Mouse (Mus musculus) C2C12 (cell line): Measurements from ENCODE around the gene Skiv2l.

Experiments
- CTCF ChIP-seq: IDR thresholded peaks from one replicate; pipeline ENCODE4 v1.5.1; 2011; ENCODE audit not compliant: control insufficient read depth, insufficient read depth, insufficient read length
- FOSL1 ChIP-seq: IDR thresholded peaks from one replicate; pipeline ENCODE4 v1.8.0; 2011; ENCODE audit warnings: mild to moderate bottlenecking, low read length; ENCODE audit not compliant: poor library complexity, insufficient read depth, severe bottlenecking
- MYOD1 ChIP-seq: IDR thresholded peaks from one replicate; pipeline ENCODE4 v1.6.1; 2011; ENCODE audit warnings: low read depth; ENCODE audit not compliant: control insufficient read depth, insufficient read length
- MYOG ChIP-seq: IDR thresholded peaks from one replicate; pipeline ENCODE4 v1.6.1; 2011; ENCODE audit not compliant: control insufficient read depth, insufficient read length; ENCODE audit errors: extremely low read depth
- USF1 ChIP-seq: IDR thresholded peaks from one replicate; pipeline ENCODE4 v1.6.1; 2011; ENCODE audit warnings: low read depth, mild to moderate bottlenecking, control low read depth, moderate library complexity

- TF ChIP-seq CTCF = no peak
- TF ChIP-seq FOSL1 = no peak
- no peak for TF ChIP-seq USF1
- TF ChIP-seq MYOG = no peak
- TF ChIP-seq MYOD1 = no peak
Measured at GRCm38 (mm10) chr17:34865981-34866380, 16.0 kb upstream of the Skiv2l start.
